Mouse (Mus musculus): ENCODE data around the gene Slc25a33.
A peak's percentile ranks its signal among the peaks of the same experiment; 100 is the strongest.
"Not testable (repeated sequence)": the region's sequence is repeated elsewhere in the genome, so short reads cannot be mapped to it uniquely, and the experiment has no call there.

Slc25a33 gene

DNA sequence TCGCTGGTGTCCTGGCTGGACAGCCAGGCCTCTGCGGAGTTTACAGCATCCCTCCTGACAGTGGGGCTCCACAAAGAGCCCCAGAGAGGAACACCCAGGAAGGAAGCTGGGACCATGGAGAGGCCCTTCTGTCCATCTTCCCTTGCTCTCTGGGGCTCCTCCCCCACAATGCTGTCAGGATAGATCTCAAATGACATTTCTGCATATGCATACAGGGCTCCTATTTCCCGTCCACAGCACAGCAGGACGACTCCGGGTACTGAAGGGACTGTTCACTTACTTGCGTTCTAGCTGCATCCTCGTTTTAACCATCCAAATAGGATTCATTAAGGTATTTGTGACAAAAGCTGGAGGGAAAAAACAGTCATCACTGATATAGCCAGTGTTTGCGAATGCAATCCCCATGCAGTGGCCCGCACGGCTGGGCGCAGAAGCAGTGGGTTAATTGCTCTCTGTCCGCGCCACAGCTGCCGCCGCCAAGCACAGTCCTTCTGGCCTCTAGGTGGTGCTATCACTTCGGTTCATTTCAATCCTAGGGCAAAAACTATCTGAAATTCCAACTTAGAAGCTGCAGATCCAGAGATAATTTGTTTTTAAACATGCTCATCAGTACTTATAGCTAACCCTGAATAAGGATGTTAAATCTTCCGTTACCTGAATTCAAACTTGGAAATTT is 21.8 kb downstream of the Slc25a33 start:
- DNase-seq: peak; percentile 29

- no peak for DNase-seq
These were observed 23.4 kb downstream of the Slc25a33 start for GRCm38 (mm10) chr4:149750671-149751070.

GRCm38 (mm10) chr4:149749663-149750015 is 24.4 kb downstream of the Slc25a33 start:
- DNase-seq: not testable (repeated sequence)

DNA sequence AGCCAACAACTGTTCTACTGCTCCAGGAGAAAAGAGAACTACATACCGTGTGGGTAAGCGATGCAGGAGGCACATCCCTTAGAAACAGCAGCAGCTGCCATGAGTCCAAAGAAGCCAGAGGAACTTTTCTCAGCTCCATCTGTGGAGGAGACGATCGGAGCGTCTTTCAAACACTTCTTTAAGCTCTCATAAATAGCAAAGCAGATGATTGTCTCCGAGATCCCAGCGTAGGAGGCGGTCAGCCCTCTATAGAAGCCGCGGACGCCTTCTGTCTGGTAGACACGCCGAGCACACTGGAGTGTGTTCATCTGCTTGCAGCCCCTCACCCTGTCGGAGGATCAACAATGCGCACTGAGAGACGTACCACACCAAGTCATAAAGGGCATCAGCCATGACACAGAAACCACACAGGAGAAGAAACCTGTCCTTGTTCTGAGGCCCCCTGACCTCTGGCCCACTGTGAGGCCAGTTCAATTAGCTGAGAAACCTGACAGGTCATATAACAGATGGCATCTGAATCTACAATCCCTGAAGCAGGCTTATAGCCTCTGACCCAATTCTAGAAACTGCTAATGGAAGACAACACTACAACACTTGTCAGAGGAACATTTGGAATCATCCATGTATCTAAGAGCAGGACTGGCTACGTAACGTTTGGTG is 24.9 kb downstream of the Slc25a33 start:
- no peak for DNase-seq

GRCm38 (mm10) chr4:149744119-149744518 is 30.0 kb downstream of the Slc25a33 start:
- DNase-seq: no peak

DNA sequence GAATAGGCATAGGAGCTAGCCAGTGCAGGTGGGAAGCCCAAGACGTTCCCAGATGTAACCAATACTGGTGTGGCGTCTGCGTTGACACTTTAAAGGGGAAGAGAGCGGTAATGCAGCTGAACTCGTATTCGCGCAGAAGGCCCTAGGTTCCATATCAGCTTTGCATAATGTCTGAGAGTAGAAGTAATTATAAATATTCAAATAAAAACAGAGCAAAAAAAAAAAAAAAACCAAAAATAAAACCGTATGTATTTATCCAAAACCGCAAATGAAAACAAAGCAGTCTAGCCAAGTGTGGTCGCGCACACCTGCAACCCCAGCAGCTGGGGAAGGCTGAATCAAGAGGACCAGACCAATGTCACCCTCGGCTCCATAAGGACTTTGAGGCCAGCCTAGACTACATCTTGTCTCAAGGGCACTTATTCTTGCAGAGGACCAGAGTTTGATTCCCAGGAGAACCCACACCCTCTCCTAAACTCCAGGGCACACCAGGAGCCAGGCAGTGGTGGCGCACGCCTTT is 32.0 kb downstream of the Slc25a33 start:
- no peak for DNase-seq

- DNase-seq: peak; percentile 27
These were observed 33.8 kb downstream of the Slc25a33 start for GRCm38 (mm10) chr4:149740301-149740700.

GRCm38 (mm10) chr4:149739478-149739877 is 34.6 kb downstream of the Slc25a33 start:
- DNase-seq: peak; percentile 47

GRCm38 (mm10) chr4:149737383-149738324 is 36.4 kb downstream of the Slc25a33 start, which contains the start of gene Tmem201:
Gene Tmem201, minus strand, starts transcription at chr4:149738044.
- peak; percentile 95 for DNase-seq

DNA sequence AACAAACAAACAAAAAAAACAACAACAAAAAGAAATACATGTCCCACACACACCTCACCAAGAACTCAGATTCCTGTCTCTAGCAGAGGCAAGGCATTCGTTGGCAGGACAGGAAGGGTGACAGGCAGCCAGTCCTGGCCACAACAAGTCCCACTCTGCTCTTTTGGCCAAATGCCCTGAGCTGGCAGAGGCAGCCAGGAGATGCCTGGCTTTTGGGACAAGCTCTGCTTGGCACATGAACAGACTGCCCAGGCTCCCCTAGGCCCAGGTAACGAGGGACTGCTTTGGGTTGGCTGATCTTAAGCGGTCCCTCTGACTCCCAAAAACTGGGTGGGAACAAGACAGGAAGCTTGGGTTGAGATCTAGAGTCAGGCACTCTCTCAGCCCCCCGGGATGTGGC is 37.5 kb downstream of the Slc25a33 start:
- peak; percentile 98 for DNase-seq

DNA sequence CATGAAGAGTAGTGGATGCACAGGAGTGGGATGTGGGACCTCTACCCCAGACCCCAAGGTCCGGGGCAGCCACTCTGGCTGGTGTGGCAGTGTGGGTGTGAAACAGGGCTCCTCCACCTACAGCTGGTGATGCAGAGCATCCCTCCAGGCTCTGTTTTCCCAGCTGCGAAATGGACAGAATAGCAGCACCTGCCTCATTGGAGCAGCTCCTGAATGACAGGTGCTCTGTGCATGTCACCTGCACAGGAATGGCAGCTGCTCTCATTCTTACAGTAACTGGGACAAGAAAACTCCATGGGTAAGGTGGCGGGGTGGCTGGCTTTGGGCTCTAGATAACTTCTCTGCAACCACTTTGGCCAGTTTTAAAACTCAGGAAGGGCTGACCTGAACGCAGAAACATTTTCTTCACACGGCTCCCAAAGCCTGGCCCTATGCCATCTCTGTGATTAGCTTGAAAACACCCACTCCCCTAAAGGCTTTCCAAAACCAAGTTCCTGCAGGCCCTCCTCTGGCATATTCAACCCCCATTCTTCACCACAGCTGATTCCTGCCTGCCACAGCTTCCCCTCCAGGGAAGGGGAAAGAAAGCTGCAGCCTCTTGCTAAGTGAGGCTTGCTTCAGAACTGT is 38.3 kb downstream of the Slc25a33 start:
- peak; percentile 68 for DNase-seq

GRCm38 (mm10) chr4:149734730-149735475 is 39.2 kb downstream of the Slc25a33 start:
- peak; percentile 93 for DNase-seq

- DNase-seq: peak; percentile 66
These were observed 39.8 kb downstream of the Slc25a33 start for GRCm38 (mm10) chr4:149734246-149734645.

- peak; percentile 66 for DNase-seq
These were observed 40.3 kb downstream of the Slc25a33 start for GRCm38 (mm10) chr4:149733748-149734147.

DNA sequence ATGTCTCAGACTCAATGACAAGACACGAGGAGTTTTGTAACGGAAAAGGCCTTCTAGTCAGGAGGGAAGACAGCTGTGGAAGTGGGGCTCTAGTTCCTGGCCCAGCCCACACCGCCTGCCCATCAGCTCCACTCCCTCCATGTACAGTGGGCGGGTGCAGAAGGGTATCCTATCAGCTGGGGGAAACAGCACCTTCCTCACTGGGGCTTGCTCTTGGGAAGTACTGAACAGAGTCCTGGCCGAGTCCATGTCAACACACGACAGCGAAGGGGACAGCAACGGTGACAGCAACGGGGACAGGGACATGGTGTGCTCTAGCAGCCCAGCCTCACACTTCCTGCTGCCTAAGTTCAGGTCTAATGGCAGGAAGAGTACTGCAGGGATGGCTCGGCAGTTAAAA is 41.3 kb downstream of the Slc25a33 start:
- peak; percentile 45 for DNase-seq

GRCm38 (mm10) chr4:149732313-149732712 is 41.8 kb downstream of the Slc25a33 start:
- no peak for DNase-seq

DNA sequence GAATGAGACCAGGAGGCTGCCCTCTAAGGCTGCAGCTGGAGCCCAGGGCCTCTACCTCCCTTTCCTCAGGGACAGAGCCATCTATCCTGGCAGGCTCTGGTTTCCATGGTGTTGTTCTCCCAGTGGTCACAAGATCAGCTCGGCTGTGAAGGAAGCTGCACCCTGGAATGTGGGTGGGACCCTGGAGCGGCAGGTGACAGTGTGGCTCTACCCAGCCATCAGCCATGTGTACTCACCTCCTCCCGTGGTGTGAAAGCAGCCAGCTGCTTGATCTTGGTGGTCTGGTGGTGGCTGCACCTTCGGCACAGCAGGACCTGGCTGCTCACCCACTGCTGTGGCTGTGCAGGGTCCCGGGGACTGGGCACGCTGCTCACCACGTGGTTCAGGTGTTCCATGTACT is 43.2 kb downstream of the Slc25a33 start:
- peak; percentile 46 for DNase-seq

- peak; percentile 49 for DNase-seq
These were observed 45.3 kb downstream of the Slc25a33 start for GRCm38 (mm10) chr4:149728810-149729209.

- peak; percentile 57 for DNase-seq
These were observed 46.4 kb downstream of the Slc25a33 start for GRCm38 (mm10) chr4:149727636-149728035.

GRCm38 (mm10) chr4:149725661-149726350 is 48.3 kb downstream of the Slc25a33 start:
- DNase-seq: peak; percentile 93

- peak; percentile 53 for DNase-seq
These were observed 49.1 kb downstream of the Slc25a33 start for GRCm38 (mm10) chr4:149724916-149725470.
